Mouse (Mus musculus): ENCODE data around the gene R3hdm2. TPM values are rescaled to one million over a fixed set of nuclear protein-coding genes. Genes with fewer than 3 reads are reported as not detected.

Gene R3hdm2
- polyA plus RNA-seq, 1 experiment, result 122 TPM

DNA sequence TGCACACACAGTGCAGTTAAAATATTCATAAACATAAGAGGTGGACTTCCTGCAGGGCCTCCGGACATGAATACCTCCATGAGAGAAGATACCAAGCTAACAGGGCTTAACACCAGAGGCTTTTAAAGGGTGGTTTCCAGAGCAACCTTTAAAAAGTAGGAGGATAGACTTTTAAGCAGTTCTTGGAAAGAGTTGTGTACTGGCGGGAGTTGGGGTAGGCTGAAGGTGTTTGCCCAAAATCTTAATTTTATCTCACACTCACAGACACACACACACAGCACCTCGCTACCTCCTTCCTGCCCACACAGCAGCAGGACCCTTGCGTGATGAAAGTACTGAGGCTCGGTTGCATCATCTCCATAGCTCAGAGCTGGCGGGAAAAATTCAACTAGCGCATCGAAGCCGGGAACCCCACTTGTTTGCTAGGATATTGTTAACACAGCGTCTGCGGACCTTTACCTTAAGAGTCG is 141.5 kb downstream of the R3hdm2 start:
- Histone ChIP-seq H3K36me3 (ENCODE audit: control insufficient read depth, insufficient read depth, low read length, poor library complexity, severe bottlenecking) (peaks cover 9% of the 10 kb centered on the region), H3K27ac (ENCODE audit: insufficient read depth, low read length) (no peak overlapping the region), H3K4me3 (ENCODE audit: low read depth, low read length) (peak overlapping the region; percentile 75), H3K4me1 (ENCODE audit: control insufficient read depth, insufficient read depth, low read length) (no peaks in the 10 kb centered on the region), H3K9me3 (replicated peaks; ENCODE audit: control insufficient read depth, insufficient read depth, low read length, poor library complexity, severe bottlenecking) (no peaks in the 10 kb centered on the region), H3K27me3 (ENCODE audit: control insufficient read depth, insufficient read depth, low read length, poor library complexity, severe bottlenecking) (no peaks in the 10 kb centered on the region; the same call in 1 of the 2 replicates), H3K9ac (ENCODE audit: low read depth, poor library complexity, severe bottlenecking) (peak overlapping the region; percentile 87)
- TF ChIP-seq POLR2A (IDR thresholded peaks at IDR 0.05; ENCODE audit: insufficient read depth, low read length) (no peak), CTCF (IDR thresholded peaks at IDR 0.05; ENCODE audit: low read depth, low read length) (no peak)

GRCm38 (mm10) chr10:127522088-127522581 is 142.0 kb downstream of the R3hdm2 start, which contains the start of gene Shmt2:
Gene Shmt2 (minus strand): TSS chr10:127522444.
- Histone ChIP-seq H3K9ac (ENCODE audit: low read depth, poor library complexity, severe bottlenecking) (peak within 1 kb of the TSS; percentile 87), H3K36me3 (ENCODE audit: control insufficient read depth, insufficient read depth, low read length, poor library complexity, severe bottlenecking) (peaks cover 9% of the 10 kb centered on the region), H3K27ac (ENCODE audit: insufficient read depth, low read length) (no peak within 1 kb of the TSS), H3K4me1 (ENCODE audit: control insufficient read depth, insufficient read depth, low read length) (no peaks in the 10 kb centered on the region), H3K27me3 (ENCODE audit: control insufficient read depth, insufficient read depth, low read length, poor library complexity, severe bottlenecking) (no peaks in the 10 kb centered on the region; the same call in 1 of the 2 replicates), H3K4me3 (ENCODE audit: low read depth, low read length) (peak within 1 kb of the TSS; percentile 75), H3K9me3 (replicated peaks; ENCODE audit: control insufficient read depth, insufficient read depth, low read length, poor library complexity, severe bottlenecking) (no peaks in the 10 kb centered on the region)
- no peak for TF ChIP-seq CTCF (IDR thresholded peaks at IDR 0.05; ENCODE audit: low read depth, low read length)
- TF ChIP-seq POLR2A (IDR thresholded peaks at IDR 0.05; ENCODE audit: insufficient read depth, low read length), result peak; percentile 45
- TF ChIP-seq EP300 (IDR thresholded peaks at IDR 0.05; ENCODE audit: insufficient read depth, low read depth, low read length), result no peak

DNA sequence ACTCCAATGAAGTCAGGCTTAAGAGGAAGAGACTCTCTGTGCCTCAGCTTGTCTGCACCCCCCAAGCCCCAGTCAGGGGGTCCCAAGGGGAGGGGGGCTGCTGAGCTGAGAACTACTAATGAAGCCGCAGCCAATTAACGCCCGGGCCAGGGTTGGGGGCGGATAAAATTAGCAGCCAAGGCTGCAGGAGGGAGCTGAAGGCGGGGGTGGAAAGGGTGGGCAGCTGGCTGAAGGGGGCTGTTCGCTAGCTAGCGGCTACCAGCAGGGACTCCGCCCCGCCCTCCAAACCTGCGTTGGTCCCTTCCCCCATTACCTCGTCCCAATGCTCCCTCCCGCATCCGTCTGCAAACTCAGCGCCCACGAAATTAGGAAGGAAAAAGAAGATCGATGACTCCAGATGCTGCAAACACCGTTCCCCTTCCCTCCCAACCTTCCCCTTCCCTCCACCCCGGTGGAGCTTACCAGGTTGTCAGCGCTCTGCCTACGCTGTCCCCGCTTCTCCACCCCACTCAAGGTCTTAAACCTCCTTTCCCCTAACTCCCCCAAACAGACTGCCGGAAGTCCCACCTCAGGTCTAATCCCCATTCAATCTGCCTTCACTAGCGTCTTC is 144.6 kb downstream of the R3hdm2 start:
- Histone ChIP-seq H3K9me3 (replicated peaks; ENCODE audit: control insufficient read depth, insufficient read depth, low read length, poor library complexity, severe bottlenecking) (no peaks in the 10 kb centered on the region), H3K9ac (ENCODE audit: low read depth, poor library complexity, severe bottlenecking) (peak overlapping the region; percentile 17), H3K36me3 (ENCODE audit: control insufficient read depth, insufficient read depth, low read length, poor library complexity, severe bottlenecking) (no peaks in the 10 kb centered on the region), H3K4me3 (ENCODE audit: low read depth, low read length) (peak overlapping the region; percentile 54), H3K4me1 (ENCODE audit: control insufficient read depth, insufficient read depth, low read length) (peaks cover 2% of the 10 kb centered on the region), H3K27me3 (ENCODE audit: control insufficient read depth, insufficient read depth, low read length, poor library complexity, severe bottlenecking) (no peaks in the 10 kb centered on the region; the same call in 1 of the 2 replicates), H3K27ac (ENCODE audit: insufficient read depth, low read length) (no peak overlapping the region)
- TF ChIP-seq EP300 (IDR thresholded peaks at IDR 0.05; ENCODE audit: insufficient read depth, low read depth, low read length), result no peak

GRCm38 (mm10) chr10:127526048-127526447 is 145.9 kb downstream of the R3hdm2 start:
- TF ChIP-seq CTCF (IDR thresholded peaks at IDR 0.05; ENCODE audit: low read depth, low read length), result no peak
- no peak for TF ChIP-seq POLR2A (IDR thresholded peaks at IDR 0.05; ENCODE audit: insufficient read depth, low read length)
- TF ChIP-seq EP300 (IDR thresholded peaks at IDR 0.05; ENCODE audit: insufficient read depth, low read depth, low read length), result no peak
- Histone ChIP-seq H3K36me3 (ENCODE audit: control insufficient read depth, insufficient read depth, low read length, poor library complexity, severe bottlenecking) (no peaks in the 10 kb centered on the region), H3K4me3 (ENCODE audit: low read depth, low read length) (peak overlapping the region; percentile 67), H3K9ac (ENCODE audit: low read depth, poor library complexity, severe bottlenecking) (peak overlapping the region; percentile 43), H3K9me3 (replicated peaks; ENCODE audit: control insufficient read depth, insufficient read depth, low read length, poor library complexity, severe bottlenecking) (no peaks in the 10 kb centered on the region), H3K4me1 (ENCODE audit: control insufficient read depth, insufficient read depth, low read length) (peaks cover 2% of the 10 kb centered on the region), H3K27ac (ENCODE audit: insufficient read depth, low read length) (no peak overlapping the region), H3K27me3 (ENCODE audit: control insufficient read depth, insufficient read depth, low read length, poor library complexity, severe bottlenecking) (no peaks in the 10 kb centered on the region; the same call in 1 of the 2 replicates)

GRCm38 (mm10) chr10:127526681-127527080 is 146.6 kb downstream of the R3hdm2 start:
- H3K27ac ChIP-seq (ENCODE audit: insufficient read depth, low read length), result no peak overlapping the region
- no peaks in the 10 kb centered on the region for H3K9me3 ChIP-seq (replicated peaks; ENCODE audit: control insufficient read depth, insufficient read depth, low read length, poor library complexity, severe bottlenecking)
- H3K36me3 ChIP-seq (ENCODE audit: control insufficient read depth, insufficient read depth, low read length, poor library complexity, severe bottlenecking), result no peaks in the 10 kb centered on the region
- H3K4me1 ChIP-seq (ENCODE audit: control insufficient read depth, insufficient read depth, low read length), result peaks cover 2% of the 10 kb centered on the region
- TF ChIP-seq EP300 (IDR thresholded peaks at IDR 0.05; ENCODE audit: insufficient read depth, low read depth, low read length) (no peak), CTCF (IDR thresholded peaks at IDR 0.05; ENCODE audit: low read depth, low read length) (peak; percentile 32), POLR2A (IDR thresholded peaks at IDR 0.05; ENCODE audit: insufficient read depth, low read length) (no peak)
- H3K9ac ChIP-seq (ENCODE audit: low read depth, poor library complexity, severe bottlenecking), result peak overlapping the region; percentile 43
- peaks cover 3% of the 10 kb centered on the region; the same call in 1 of the 2 replicates for H3K27me3 ChIP-seq (ENCODE audit: control insufficient read depth, insufficient read depth, low read length, poor library complexity, severe bottlenecking)
- H3K4me3 ChIP-seq (ENCODE audit: low read depth, low read length), result peak overlapping the region; percentile 67

DNA sequence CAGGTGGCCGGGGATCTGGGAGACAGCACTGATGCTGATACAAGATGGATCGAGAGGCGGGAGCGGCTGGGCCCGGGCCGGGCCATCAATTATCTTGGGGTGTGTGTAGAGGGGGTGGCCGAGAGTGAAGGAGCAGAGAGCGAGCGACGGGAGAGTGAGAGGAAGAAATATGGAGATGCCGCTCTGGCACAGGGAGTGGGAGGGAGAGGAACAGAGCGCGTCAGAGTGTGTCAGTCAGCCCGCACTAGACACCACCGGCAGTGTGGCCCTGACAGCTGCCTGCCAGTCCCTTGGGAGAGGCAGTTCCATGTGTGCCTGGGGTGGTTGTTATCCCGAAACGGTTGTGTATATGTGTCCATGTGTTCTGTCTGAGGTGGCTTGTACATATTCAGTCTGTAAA is 147.4 kb downstream of the R3hdm2 start:
- H3K4me1 ChIP-seq (ENCODE audit: control insufficient read depth, insufficient read depth, low read length), result peaks cover 2% of the 10 kb centered on the region
- no peak overlapping the region for H3K27ac ChIP-seq (ENCODE audit: insufficient read depth, low read length)
- H3K9ac ChIP-seq (ENCODE audit: low read depth, poor library complexity, severe bottlenecking), result no peak overlapping the region
- TF ChIP-seq POLR2A (IDR thresholded peaks at IDR 0.05; ENCODE audit: insufficient read depth, low read length), result no peak
- no peak for TF ChIP-seq EP300 (IDR thresholded peaks at IDR 0.05; ENCODE audit: insufficient read depth, low read depth, low read length)
- TF ChIP-seq CTCF (IDR thresholded peaks at IDR 0.05; ENCODE audit: low read depth, low read length), result no peak
- no peaks in the 10 kb centered on the region for H3K9me3 ChIP-seq (replicated peaks; ENCODE audit: control insufficient read depth, insufficient read depth, low read length, poor library complexity, severe bottlenecking)
- peaks cover 8% of the 10 kb centered on the region; the same call in 1 of the 2 replicates for H3K27me3 ChIP-seq (ENCODE audit: control insufficient read depth, insufficient read depth, low read length, poor library complexity, severe bottlenecking)
- no peaks in the 10 kb centered on the region for H3K36me3 ChIP-seq (ENCODE audit: control insufficient read depth, insufficient read depth, low read length, poor library complexity, severe bottlenecking)
- H3K4me3 ChIP-seq (ENCODE audit: low read depth, low read length), result no peak overlapping the region
